Mouse (Mus musculus) MEL (cell line): ENCODE data around the gene Hoxb4. TPM values are rescaled to one million over a fixed set of nuclear protein-coding genes. Genes with fewer than 3 reads are reported as not detected.

Experiments used
- DNase-seq: peaks from one replicate; pipeline ENCODE4 v3.0.0; 2011; ENCODE audit warnings: low read depth, low spot score
- H3K27ac ChIP-seq: 2 replicates; pipeline ENCODE4 v1.5.1; 2012; ENCODE audit warnings: low read depth, mild to moderate bottlenecking, control low read depth, low read length, moderate library complexity; ENCODE audit not compliant: control insufficient read depth
- H3K27me3 ChIP-seq, 2 experiments: fragments of 150-350 bp in 1 of 2; sonication (generic) in 1 of 2; 2 replicates each; pipeline ENCODE4 v1.6.1; 2012; ENCODE audit warnings: low read length in 2 of 2, mild to moderate bottlenecking in 2 of 2, improper control_type of control experiment in 1 of 2, moderate library complexity in 1 of 2; ENCODE audit not compliant: insufficient read depth in 2 of 2, control insufficient read depth in 1 of 2
- H3K36me3 ChIP-seq, 2 experiments: 2 replicates each; pipeline ENCODE4 v1.6.1; 2012 to 2014; ENCODE audit warnings: low read length in 2 of 2, improper control_type of control experiment in 1 of 2, inconsistent platforms in 1 of 2, mild to moderate bottlenecking in 1 of 2; ENCODE audit not compliant: insufficient read depth in 2 of 2, control insufficient read depth in 1 of 2
- H3K4me1 ChIP-seq, 2 experiments: fragments of 150-350 bp in 1 of 2; sonication (generic) in 1 of 2; 2 replicates each; pipeline ENCODE4 v1.6.1; 2012; ENCODE audit warnings: low read length in 2 of 2, improper control_type of control experiment in 1 of 2, mild to moderate bottlenecking in 1 of 2; ENCODE audit not compliant: insufficient read depth in 2 of 2, control insufficient read depth in 1 of 2
- H3K4me3 ChIP-seq, 2 experiments: fragments of 150-350 bp in 1 of 2; sonication (generic) in 1 of 2; 2 replicates each; pipeline ENCODE4 v1.5.1; 2012; ENCODE audit warnings: low read depth in 2 of 2, low read length in 2 of 2, mild to moderate bottlenecking in 2 of 2, moderate library complexity in 2 of 2, control low read depth in 1 of 2, improper control_type of control experiment in 1 of 2; ENCODE audit not compliant: control insufficient read depth in 1 of 2, insufficient read depth in 1 of 2
- H3K79me2 ChIP-seq: 2 replicates; pipeline ENCODE4 v1.6.1; 2012; ENCODE audit warnings: mild to moderate bottlenecking, low read length, moderate library complexity; ENCODE audit not compliant: control insufficient read depth, poor library complexity, insufficient read depth
- H3K9ac ChIP-seq: 2 replicates; pipeline ENCODE4 v1.6.1; 2012; ENCODE audit warnings: low read depth, mild to moderate bottlenecking, control low read depth, low read length, moderate library complexity; ENCODE audit not compliant: control insufficient read depth, poor library complexity, severe bottlenecking
- H3K9me3 ChIP-seq: fragments of 150-350 bp; sonication (generic); replicated peaks from 2 replicates; pipeline ENCODE4 v1.6.1; 2012; ENCODE audit warnings: mild to moderate bottlenecking, low read length, improper control_type of control experiment, moderate library complexity; ENCODE audit not compliant: insufficient read depth
- BHLHE40 ChIP-seq: IDR thresholded peaks from 2 replicates; pipeline ENCODE4 v1.6.1; 2012; ENCODE audit warnings: low read depth, mild to moderate bottlenecking, inconsistent platforms, low read length, improper control_type of control experiment, borderline replicate concordance
- CHD2 ChIP-seq: IDR thresholded peaks from 2 replicates; pipeline ENCODE4 v1.6.1; 2011; ENCODE audit warnings: low read length, improper control_type of control experiment
- CTCF ChIP-seq, 3 experiments: IDR thresholded peaks in 2 of 3; conservative IDR thresholded peaks in 1 of 3; 2 replicates each; pipeline ENCODE4 v1.5.1; 2011 to 2012; ENCODE audit warnings: low read length in 3 of 3, low read depth in 2 of 3, mild to moderate bottlenecking in 2 of 3, improper control_type of control experiment in 1 of 3, inconsistent platforms in 1 of 3, mixed read lengths in 1 of 3, moderate library complexity in 1 of 3; ENCODE audit not compliant: control insufficient read depth in 1 of 3, insufficient read depth in 1 of 3, poor library complexity in 1 of 3, severe bottlenecking in 1 of 3
- E2F4 ChIP-seq: IDR thresholded peaks from 2 replicates; pipeline ENCODE4 v1.6.1; 2011; ENCODE audit warnings: low read depth, low read length, improper control_type of control experiment, borderline replicate concordance
- ETS1 ChIP-seq: IDR thresholded peaks from 2 replicates; pipeline ENCODE4 v1.6.1; 2012; ENCODE audit warnings: low read depth, mild to moderate bottlenecking, inconsistent platforms, low read length, improper control_type of control experiment, moderate library complexity
- HCFC1 ChIP-seq: IDR thresholded peaks from 2 replicates; pipeline ENCODE4 v1.6.1; 2012; ENCODE audit warnings: low read depth, mild to moderate bottlenecking, inconsistent platforms, low read length, improper control_type of control experiment, moderate library complexity
- JUND ChIP-seq: IDR thresholded peaks from 2 replicates; pipeline ENCODE4 v1.6.1; 2011; ENCODE audit warnings: low read depth, mild to moderate bottlenecking, improper control_type of control experiment, low read length
- KAT2A ChIP-seq: conservative IDR thresholded peaks from 2 replicates; pipeline ENCODE4 v1.6.1; 2012; ENCODE audit warnings: low read depth, low read length, improper control_type of control experiment, inconsistent platforms
- MAX ChIP-seq: IDR thresholded peaks from 2 replicates; pipeline ENCODE4 v1.6.1; 2011; ENCODE audit warnings: low read length, improper control_type of control experiment
- MAZ ChIP-seq: IDR thresholded peaks from 2 replicates; pipeline ENCODE4 v1.6.1; 2012; ENCODE audit warnings: low read depth, mild to moderate bottlenecking, inconsistent platforms, low read length, improper control_type of control experiment
- POLR2A ChIP-seq, 2 experiments: IDR thresholded peaks; 2 replicates each; pipeline ENCODE4 v1.6.1; 2011 to 2012; ENCODE audit warnings: low read length in 2 of 2, mild to moderate bottlenecking in 2 of 2, control low read depth in 1 of 2, improper control_type of control experiment in 1 of 2, low read depth in 1 of 2, moderate library complexity in 1 of 2; ENCODE audit not compliant: control insufficient read depth in 1 of 2, insufficient read depth in 1 of 2, poor library complexity in 1 of 2
- RCOR1 ChIP-seq: IDR thresholded peaks from 2 replicates; pipeline ENCODE4 v1.6.1; 2012; ENCODE audit warnings: low read depth, mild to moderate bottlenecking, inconsistent platforms, low read length, improper control_type of control experiment
- SIN3A ChIP-seq: IDR thresholded peaks from 2 replicates; pipeline ENCODE4 v1.6.1; 2012; ENCODE audit warnings: low read length, improper control_type of control experiment, inconsistent platforms
- SMC3 ChIP-seq: IDR thresholded peaks from 2 replicates; pipeline ENCODE4 v1.6.1; 2011; ENCODE audit warnings: low read depth, low read length, improper control_type of control experiment
- TBP ChIP-seq: IDR thresholded peaks from 2 replicates; pipeline ENCODE4 v1.8.0; 2011; ENCODE audit warnings: low read depth, low read length, improper control_type of control experiment
- TCF12 ChIP-seq: IDR thresholded peaks from 2 replicates; pipeline ENCODE4 v1.6.1; 2014; ENCODE audit warnings: low read depth, mild to moderate bottlenecking, inconsistent platforms, low read length, improper control_type of control experiment, moderate library complexity
- UBTF ChIP-seq: IDR thresholded peaks from 2 replicates; pipeline ENCODE4 v1.6.1; 2012; ENCODE audit warnings: low read depth, mild to moderate bottlenecking, inconsistent platforms, low read length, improper control_type of control experiment, moderate library complexity, borderline replicate concordance; ENCODE audit not compliant: insufficient read depth
- USF1 ChIP-seq: IDR thresholded peaks from 2 replicates; pipeline ENCODE4 v1.6.1; 2014; ENCODE audit warnings: low read depth, mild to moderate bottlenecking, inconsistent platforms, low read length, improper control_type of control experiment, moderate library complexity
- ZC3H11A ChIP-seq: IDR thresholded peaks from 2 replicates; pipeline ENCODE4 v1.6.1; 2012; ENCODE audit warnings: low read depth, mild to moderate bottlenecking, inconsistent platforms, low read length, improper control_type of control experiment
- ZMIZ1 ChIP-seq: IDR thresholded peaks from 2 replicates; pipeline ENCODE4 v1.6.1; 2012; ENCODE audit warnings: low read depth, mild to moderate bottlenecking, inconsistent platforms, low read length, improper control_type of control experiment, moderate library complexity
- polyA plus RNA-seq, 2 experiments: library from polyadenylated mRNA; stranded (reverse) in 1 of 2; unstranded in 1 of 2; fragments of >175 nt in 1 of 2; fragments of >200 nt in 1 of 2; gene quantifications; 2 replicates each; pipeline versions ENCODE4 v1.2.1 to v1.2.4; 2012; ENCODE audit warnings: low replicate concordance in 2 of 2, low read depth in 1 of 2; ENCODE audit not compliant: insufficient read length in 2 of 2, insufficient read depth in 1 of 2, missing spikeins in 1 of 2
- total RNA-seq: library from RNA; depleted of rRNA; stranded (reverse); fragments of 300-350 nt; gene quantifications from 2 replicates; pipeline ENCODE4 v1.2.3, GENCODE M21; 2012

Hoxb4 gene
- total and polyA plus RNA-seq, 3 experiments, result not detected

GRCm38 (mm10) chr11:96319071-96319902 is 1.2 kb downstream of the Hoxb4 start:
- TF ChIP-seq ZC3H11A (no peak), POLR2A (IDR thresholded peaks at IDR 0.05; ENCODE audit: control insufficient read depth in 1 of 2, insufficient read depth in 1 of 2, low read depth in 1 of 2, low read length in 2 of 2, poor library complexity in 1 of 2) (no peak), UBTF (no peak), SMC3 (no peak), KAT2A (no peak), USF1 (no peak), MAZ (no peak), RCOR1 (no peak), CTCF (IDR thresholded peaks at IDR 0.05 in 2 of 3, conservative IDR thresholded peaks at IDR 0.05 in 1 of 3; ENCODE audit: control insufficient read depth in 1 of 3, insufficient read depth in 1 of 3, low read depth in 2 of 3, low read length in 3 of 3, poor library complexity in 1 of 3, severe bottlenecking in 1 of 3) (no peak), SIN3A (no peak), MAX (no peak), E2F4 (no peak), TBP (no peak), ZMIZ1 (no peak), ETS1 (no peak), JUND (no peak), BHLHE40 (no peak)
- peaks cover 3 to 5% of the 10 kb centered on the region in 2 experiments for H3K27me3 ChIP-seq
- no peaks in the 10 kb centered on the region for H3K9me3 ChIP-seq
- no peak overlapping the region for H3K27ac ChIP-seq
- no peaks in the 10 kb centered on the region for H3K36me3 ChIP-seq
- no peak for DNase-seq
- no peaks in the 10 kb centered on the region for H3K79me2 ChIP-seq
- no peak overlapping the region for H3K4me3 ChIP-seq
- no peaks in the 10 kb centered on the region for H3K4me1 ChIP-seq
- H3K9ac ChIP-seq, result no peak overlapping the region

GRCm38 (mm10) chr11:96319910-96320309 is 1.8 kb downstream of the Hoxb4 start:
- no peak for DNase-seq
- H3K9ac ChIP-seq, result no peak overlapping the region

More at GRCm38 (mm10) chr11:96319910-96320309, 1.8 kb downstream of the Hoxb4 start:
- H3K36me3 ChIP-seq, result no peaks in the 10 kb centered on the region
- TF ChIP-seq TCF12 (no peak), ZC3H11A (no peak), HCFC1 (no peak), MAX (no peak), KAT2A (no peak), CHD2 (no peak), USF1 (no peak), MAZ (no peak), E2F4 (no peak), POLR2A (IDR thresholded peaks at IDR 0.05; ENCODE audit: control insufficient read depth in 1 of 2, insufficient read depth in 1 of 2, low read depth in 1 of 2, low read length in 2 of 2, poor library complexity in 1 of 2) (no peak), UBTF (no peak), BHLHE40 (no peak)
- H3K27ac ChIP-seq, result no peak overlapping the region
- H3K4me3 ChIP-seq, result no peak overlapping the region
- H3K4me1 ChIP-seq, result no peaks in the 10 kb centered on the region
- H3K79me2 ChIP-seq, result no peaks in the 10 kb centered on the region
- peaks cover 3 to 5% of the 10 kb centered on the region in 2 experiments; a peak in 3 of 4 replicates for H3K27me3 ChIP-seq
- H3K9me3 ChIP-seq, result no peaks in the 10 kb centered on the region
